Mouse (Mus musculus) embryonic stem cell, embryonic (primary cell): ENCODE data around the gene Zfp652.

Source experiments
- CTCF ChIA-PET, 4 experiments: fragments of 300-600 bp in 2 of 4; fragments of 350-600 bp in 2 of 4; sonication (Branson Sonifier 250); formaldehyde crosslinking; loops; one replicate each; lab custom pipeline; 2022; ENCODE audit warnings: inconsistent platforms in 2 of 4; lab: Charles Lee
- POLR2A ChIA-PET, 4 experiments: fragments of 300-600 bp in 2 of 4; fragments of 350-600 bp in 2 of 4; sonication (Branson Sonifier 250); formaldehyde crosslinking; loops; one replicate each; lab custom pipeline; 2022; ENCODE audit warnings: antibody characterized with exemption in 4 of 4, inconsistent platforms in 1 of 4; lab: Charles Lee

Gene Zfp652

GRCm38 (mm10) chr11:95857306-95857705, 144.8 kb downstream of the Zfp652 start:
- CTCF ChIA-PET: interaction anchor here in 3 of 4 experiments (0.6 to 0.8 kb wide), 5 partner anchors 335 to 857 kb away, joined by 3 to 11 read pairs (median 4); no protein-coding TSS in a partner anchor
- POLR2A ChIA-PET: interaction anchor here in 3 of 4 experiments (0.6 to 3.1 kb wide), 17 partner anchors 9 to 257 kb away, joined by 3 to 16 read pairs (median 4); partner anchors contain the start of genes Atp5g1 (in 1 of the 3) and Phb (in 1 of the 3)

- CTCF ChIA-PET: interaction anchor here in 3 of 4 experiments (0.6 to 0.8 kb wide), 4 partner anchors 336 to 856 kb away, joined by 3 to 11 read pairs (median 4); no protein-coding TSS in a partner anchor
These were observed 145.4 kb downstream of the Zfp652 start for GRCm38 (mm10) chr11:95857716-95858527.

DNA sequence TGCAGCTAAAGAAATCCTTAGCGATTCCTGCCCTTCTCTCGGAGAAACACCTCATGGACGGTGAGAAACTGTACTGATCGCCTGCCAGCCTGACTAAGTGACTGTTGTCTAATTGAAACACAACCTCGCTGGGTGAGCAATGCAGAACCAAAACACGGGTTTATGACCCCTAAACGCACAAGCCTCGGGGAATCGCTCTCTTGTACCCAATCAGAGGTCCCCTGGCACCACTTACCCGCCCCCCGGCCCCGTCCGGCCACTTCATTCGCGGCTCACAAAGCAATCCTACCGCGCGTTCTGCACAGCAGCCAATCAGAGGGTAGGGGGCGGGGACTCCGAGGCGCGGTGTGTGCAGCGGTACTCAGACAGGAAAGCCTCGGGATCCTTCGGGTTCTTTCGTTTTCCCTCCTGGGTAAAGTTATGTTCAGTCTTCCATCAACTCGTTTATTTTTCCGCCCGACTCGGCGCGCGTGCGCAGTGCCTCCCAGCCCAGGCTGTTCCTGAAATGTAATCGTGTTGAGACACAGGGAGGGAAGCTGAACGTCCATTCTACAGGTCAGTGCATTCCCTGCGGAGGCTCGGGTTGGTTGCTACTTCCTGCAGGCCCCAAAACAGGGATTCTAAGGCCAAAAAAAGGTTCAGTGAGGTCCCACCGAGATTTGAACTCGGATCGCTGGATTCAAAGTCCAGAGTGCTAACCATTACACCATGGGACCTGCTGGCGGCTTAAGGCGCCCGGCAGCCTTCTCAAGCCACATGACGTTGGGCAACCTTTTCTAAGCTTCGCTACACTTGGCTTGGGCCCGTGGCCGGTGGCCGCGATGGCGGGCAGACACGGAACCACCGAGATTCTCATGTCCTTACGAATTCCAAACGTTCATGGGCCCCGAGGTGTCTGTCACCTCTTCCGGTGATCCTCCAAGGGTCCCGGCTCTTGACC, 146.3 kb downstream of the Zfp652 start:
- CTCF ChIA-PET: interaction anchor here in 2 of 4 experiments (0.6 to 0.9 kb wide), 2 partner anchors 31 to 1807 kb away, joined by 3 to 4 read pairs; no protein-coding TSS in a partner anchor

More at GRCm38 (mm10) chr11:95857716-95858527, 145.4 kb downstream of the Zfp652 start:
- POLR2A ChIA-PET: interaction anchor here in 3 of 4 experiments (0.6 to 3.1 kb wide), 19 partner anchors 8 to 257 kb away, joined by 3 to 16 read pairs (median 4); partner anchors contain the start of genes Abi3 (in 1 of the 3), Atp5g1 (in 1 of the 3), Phb (in 1 of the 3) and Snf8 (in 1 of the 3)

GRCm38 (mm10) chr11:95859468-95859855, 147.0 kb downstream of the Zfp652 start:
- POLR2A ChIA-PET: interaction anchor here in 2 of 4 experiments (0.7 to 3.1 kb wide), 11 partner anchors 8 to 216 kb away, joined by 3 to 16 read pairs (median 5); partner anchors contain the start of genes Abi3 (in 1 of the 2), Atp5g1 (in 1 of the 2) and B4galnt2 (in 1 of the 2)
- CTCF ChIA-PET: interaction anchor here in 2 of 4 experiments (0.6 to 0.9 kb wide), 2 partner anchors 32 to 1807 kb away, joined by 3 to 4 read pairs; no protein-coding TSS in a partner anchor

More for the DNA sequence above, 146.3 kb downstream of the Zfp652 start:
- POLR2A ChIA-PET: interaction anchor here in 2 of 4 experiments (0.6 to 3.1 kb wide), 15 partner anchors 9 to 217 kb away, joined by 3 to 16 read pairs (median 4); partner anchors contain the start of genes Abi3 (in 1 of the 2), Atp5g1 (in 1 of the 2), B4galnt2 (in 1 of the 2) and Snf8 (in 1 of the 2)

DNA sequence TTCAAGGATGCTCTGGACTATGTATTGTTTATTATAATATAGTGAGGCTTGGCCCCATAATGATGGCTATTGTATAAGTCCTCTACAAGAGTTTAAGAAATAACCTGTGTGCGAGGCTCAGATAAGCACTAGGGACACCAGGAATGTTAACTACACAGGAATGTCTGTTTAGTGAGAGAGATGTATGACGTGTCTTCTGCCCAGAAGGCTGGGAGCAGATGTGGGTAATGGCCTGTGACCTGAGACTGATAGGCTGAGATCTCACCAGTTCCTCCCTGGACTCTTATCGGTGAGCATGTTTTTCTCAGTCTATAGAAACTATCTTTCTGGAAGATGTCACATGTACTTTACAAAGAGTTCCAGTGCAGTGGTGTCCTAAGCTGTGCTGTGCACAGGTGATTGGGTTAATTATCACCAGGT, 147.6 kb downstream of the Zfp652 start:
- POLR2A ChIA-PET: interaction anchor here in 2 of 4 experiments (1.1 to 3.0 kb wide), 3 partner anchors 10 to 174 kb away, joined by 3 to 10 read pairs (median 8); no protein-coding TSS in a partner anchor
- CTCF ChIA-PET: interaction anchor here in 1 of 4 experiments (1.2 kb wide), 1 partner anchor 40 kb away, joined by 3 read pairs; no protein-coding TSS in a partner anchor

DNA sequence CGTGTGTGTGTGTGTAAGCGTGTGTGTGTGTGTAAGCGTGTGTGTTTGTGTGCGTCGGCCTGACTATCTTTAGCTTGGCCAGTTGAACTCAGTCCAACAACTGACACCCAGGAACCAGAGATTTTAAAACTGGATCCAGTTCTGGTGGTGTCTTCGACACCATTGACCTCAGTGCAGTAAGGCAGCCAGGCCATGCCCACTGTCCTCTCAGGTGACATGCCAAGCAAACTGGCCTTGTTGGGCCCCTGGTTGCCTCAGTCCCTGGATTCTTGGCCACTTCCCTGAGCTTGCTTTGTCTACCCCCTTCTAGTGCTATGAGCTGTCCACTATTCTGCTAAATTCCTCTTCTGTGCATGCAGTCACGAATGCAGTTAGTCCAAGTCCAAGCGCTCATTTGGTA, 148.9 kb downstream of the Zfp652 start:
- ChIA-PET POLR2A (interaction anchor here in 3 of 4 experiments (0.6 to 3.0 kb wide), 11 partner anchors 9 to 1589 kb away, joined by 3 to 11 read pairs (median 4); partner anchors contain the start of gene Abi3 (in 1 of the 3)), CTCF (interaction anchor here in 1 of 4 experiments (1.2 kb wide), 1 partner anchor 41 kb away, joined by 3 read pairs; no protein-coding TSS in a partner anchor)

DNA sequence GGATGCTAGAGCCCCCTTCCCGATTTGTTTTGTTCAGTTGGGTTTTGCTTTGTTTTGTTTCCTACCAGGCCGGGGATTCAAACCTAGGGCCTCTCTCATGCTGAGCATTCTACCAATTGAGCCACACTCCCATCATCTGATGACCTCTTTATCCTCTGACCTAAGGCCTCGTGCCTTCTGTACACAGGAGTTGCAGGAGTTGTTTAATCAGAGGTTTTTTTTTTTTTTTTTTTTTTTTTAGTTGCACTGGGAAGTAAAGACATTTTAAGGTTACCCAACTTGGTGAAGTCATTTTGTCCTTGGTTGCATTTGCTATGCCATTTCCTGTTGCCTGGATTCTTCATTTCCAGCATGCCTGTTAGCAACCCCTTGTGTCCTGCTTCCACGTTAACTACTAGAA, 157.0 kb downstream of the Zfp652 start:
- CTCF ChIA-PET: interaction anchor here in 3 of 4 experiments (1.1 to 1.7 kb wide), 5 partner anchors 38 to 392 kb away, joined by 3 to 7 read pairs (median 3); partner anchors contain the start of genes Ngfr (in 1 of the 3) and Phb (in 1 of the 3)
- POLR2A ChIA-PET: interaction anchor here in 3 of 4 experiments (0.6 to 4.1 kb wide), 19 partner anchors 8 to 139 kb away, joined by 3 to 16 read pairs (median 4); partner anchors contain the start of genes B4galnt2 (in 1 of the 3) and Phospho1 (in 1 of the 3)

- ChIA-PET POLR2A (interaction anchor here (0.6 to 4.1 kb wide), 34 partner anchors 8 to 195 kb away, joined by 3 to 16 read pairs (median 4); partner anchors contain the start of genes Phospho1 (in 2 of the 4), B4galnt2 (in 1 of the 4), Snf8 (in 1 of the 4) and Ube2z (in 1 of the 4)), CTCF (interaction anchor here (0.6 to 1.7 kb wide), 6 partner anchors 12 to 392 kb away, joined by 3 to 7 read pairs (median 4); partner anchors contain the start of gene Snf8 (in 1 of the 4))
These were observed 157.5 kb downstream of the Zfp652 start for GRCm38 (mm10) chr11:95869918-95870470.

GRCm38 (mm10) chr11:95875804-95876203, 163.3 kb downstream of the Zfp652 start:
- ChIA-PET POLR2A (interaction anchor here (0.5 to 3.0 kb wide), 24 partner anchors 8 to 1023 kb away, joined by 3 to 17 read pairs (median 4); partner anchors contain the start of genes Abi3 (in 1 of the 4), Atp5g1 (in 1 of the 4) and Snf8 (in 1 of the 4)), CTCF (interaction anchor here (0.6 to 5.4 kb wide), 20 partner anchors 12 to 199 kb away, joined by 3 to 41 read pairs (median 4); no protein-coding TSS in a partner anchor)

- CTCF ChIA-PET: interaction anchor here (0.5 to 5.4 kb wide), 40 partner anchors 8 to 665 kb away, joined by 3 to 41 read pairs (median 4); partner anchors contain the start of genes B4galnt2 (in 1 of the 4) and Snf8 (in 1 of the 4)
These were observed 163.8 kb downstream of the Zfp652 start for GRCm38 (mm10) chr11:95876296-95876695.

GRCm38 (mm10) chr11:95879861-95880260, 167.4 kb downstream of the Zfp652 start:
- CTCF ChIA-PET: interaction anchor here in 2 of 4 experiments (0.6 to 5.4 kb wide), 3 partner anchors 61 to 281 kb away, joined by 3 to 41 read pairs (median 3); no protein-coding TSS in a partner anchor
- POLR2A ChIA-PET: interaction anchor here in 1 of 4 experiments (0.7 kb wide), 1 partner anchor 207 kb away, joined by 3 read pairs; no protein-coding TSS in a partner anchor

More at GRCm38 (mm10) chr11:95876296-95876695, 163.8 kb downstream of the Zfp652 start:
- POLR2A ChIA-PET: interaction anchor here (0.5 to 3.0 kb wide), 27 partner anchors 8 to 1063 kb away, joined by 3 to 17 read pairs (median 4); partner anchors contain the start of genes Abi3 (in 1 of the 4), Atp5g1 (in 1 of the 4), Snf8 (in 1 of the 4) and Ube2z (in 1 of the 4)
